Mouse (Mus musculus): Measurements from ENCODE around the gene Ccdc51. TPM values are rescaled to one million over a fixed set of nuclear protein-coding genes. Genes with fewer than 3 reads are reported as not detected.
A peak's percentile ranks its signal among the peaks of the same experiment; 100 is the strongest.

Ccdc51 gene
- polyA plus RNA-seq, 1 experiment from 2014 or later: 11.3 TPM

DNA sequence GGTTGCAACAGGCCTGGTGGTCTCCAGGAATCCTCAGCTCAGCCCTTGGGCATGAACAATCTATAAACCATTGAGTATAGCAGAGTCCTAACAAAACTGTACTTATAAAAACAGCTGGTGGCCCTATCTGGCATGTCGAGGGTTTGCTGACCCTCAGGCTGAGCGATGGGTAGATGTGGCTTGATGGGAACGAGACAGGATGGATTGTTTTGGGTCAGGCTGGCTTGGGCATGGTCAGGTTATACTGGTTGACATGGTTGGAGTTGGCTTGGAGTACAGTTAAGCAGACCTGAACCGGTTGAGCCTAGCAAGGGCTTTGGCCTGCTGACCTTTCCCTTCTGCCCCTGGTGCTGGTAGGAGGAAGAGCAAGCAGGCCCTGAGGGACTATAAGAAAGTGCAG, 28.8 kb downstream of the Ccdc51 start:
- no peak overlapping the region for H3K4me3 ChIP-seq (replicated peaks; ENCODE audit: low read length)
- H3K9ac ChIP-seq: no peak overlapping the region
- no peak for DNase-seq (ENCODE audit: low spot score)
- no peak overlapping the region for H3K27ac ChIP-seq
- H3K27me3 ChIP-seq (ENCODE audit: control insufficient read depth, insufficient read depth, low read length): no peaks in the 10 kb centered on the region
- peaks cover 100% of the 10 kb centered on the region for H3K36me3 ChIP-seq (replicated peaks; ENCODE audit: control insufficient read depth, insufficient read depth)
- no peaks in the 10 kb centered on the region for H3K9me3 ChIP-seq (ENCODE audit: control insufficient read depth, low read length)
- H3K4me2 ChIP-seq (replicated peaks): no peak overlapping the region
- ATAC-seq (ENCODE audit: low FRiP score): no peak
- 92% methylated on average over 4 of the region's 4 CpGs for WGBS
- H3K4me1 ChIP-seq (replicated peaks; ENCODE audit: control insufficient read depth, insufficient read depth, low read length): no peaks in the 10 kb centered on the region

DNA sequence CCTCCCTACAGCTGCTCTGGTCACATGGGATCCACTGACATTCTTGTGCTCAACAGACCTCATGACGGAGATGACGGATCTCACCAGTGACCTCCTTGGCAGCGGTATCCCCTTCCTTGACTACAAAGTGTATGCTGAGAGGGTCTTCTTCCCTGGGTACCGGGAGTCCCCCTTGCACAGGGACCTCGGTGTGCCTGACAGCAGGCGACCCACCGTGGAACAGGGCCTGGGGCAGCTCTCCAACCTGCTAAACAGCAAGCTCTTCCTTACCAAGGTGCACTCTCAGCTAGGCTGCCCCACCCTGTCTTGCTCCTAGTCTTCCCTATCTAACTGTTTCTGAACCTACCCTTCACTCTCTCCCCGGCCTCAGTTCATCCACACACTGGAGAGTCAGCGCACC, 29.3 kb downstream of the Ccdc51 start:
- H3K4me3 ChIP-seq (replicated peaks; ENCODE audit: low read length): no peak overlapping the region
- no peak overlapping the region for H3K4me2 ChIP-seq (replicated peaks)
- H3K9ac ChIP-seq: no peak overlapping the region
- no peaks in the 10 kb centered on the region for H3K27me3 ChIP-seq (ENCODE audit: control insufficient read depth, insufficient read depth, low read length)
- WGBS: 94% methylated on average over 9 of the region's 9 CpGs
- H3K4me1 ChIP-seq (replicated peaks; ENCODE audit: control insufficient read depth, insufficient read depth, low read length): no peaks in the 10 kb centered on the region
- no peaks in the 10 kb centered on the region for H3K9me3 ChIP-seq (ENCODE audit: control insufficient read depth, low read length)
- ATAC-seq (ENCODE audit: low FRiP score) (no peak), DNase-seq (ENCODE audit: low spot score) (no peak)
- H3K36me3 ChIP-seq (replicated peaks; ENCODE audit: control insufficient read depth, insufficient read depth): peaks cover 100% of the 10 kb centered on the region
- no peak overlapping the region for H3K27ac ChIP-seq

DNA sequence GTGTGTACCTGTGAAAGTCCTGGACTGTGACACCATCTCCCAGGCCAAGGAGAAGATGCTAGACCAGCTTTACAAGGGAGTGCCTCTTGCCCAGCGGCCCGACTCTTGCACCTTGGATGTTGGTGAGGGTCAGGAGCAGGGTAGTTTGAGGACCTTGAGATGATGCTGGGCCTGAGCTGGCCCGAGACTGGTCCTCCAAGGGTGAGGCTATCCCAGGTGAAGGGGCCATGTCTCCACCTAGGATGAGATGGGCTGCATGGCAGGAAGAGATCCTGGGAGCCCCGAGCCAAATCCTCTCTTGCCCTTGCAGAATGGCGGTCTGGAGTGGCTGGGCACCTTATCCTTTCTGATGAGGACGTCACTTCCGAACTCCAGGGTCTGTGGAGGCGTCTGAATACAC, 31.0 kb downstream of the Ccdc51 start:
- Histone ChIP-seq H3K27me3 (ENCODE audit: control insufficient read depth, insufficient read depth, low read length) (no peaks in the 10 kb centered on the region), H3K9ac (no peak overlapping the region), H3K4me1 (replicated peaks; ENCODE audit: control insufficient read depth, insufficient read depth, low read length) (no peaks in the 10 kb centered on the region), H3K4me2 (replicated peaks) (no peak overlapping the region), H3K36me3 (replicated peaks; ENCODE audit: control insufficient read depth, insufficient read depth) (peaks cover 100% of the 10 kb centered on the region), H3K27ac (no peak overlapping the region), H3K9me3 (ENCODE audit: control insufficient read depth, low read length) (no peaks in the 10 kb centered on the region), H3K4me3 (replicated peaks; ENCODE audit: low read length) (no peak overlapping the region)
- WGBS: 92% methylated on average over 8 of the region's 8 CpGs
- ATAC-seq (ENCODE audit: low FRiP score): no peak
- no peak for DNase-seq (ENCODE audit: low spot score)

DNA sequence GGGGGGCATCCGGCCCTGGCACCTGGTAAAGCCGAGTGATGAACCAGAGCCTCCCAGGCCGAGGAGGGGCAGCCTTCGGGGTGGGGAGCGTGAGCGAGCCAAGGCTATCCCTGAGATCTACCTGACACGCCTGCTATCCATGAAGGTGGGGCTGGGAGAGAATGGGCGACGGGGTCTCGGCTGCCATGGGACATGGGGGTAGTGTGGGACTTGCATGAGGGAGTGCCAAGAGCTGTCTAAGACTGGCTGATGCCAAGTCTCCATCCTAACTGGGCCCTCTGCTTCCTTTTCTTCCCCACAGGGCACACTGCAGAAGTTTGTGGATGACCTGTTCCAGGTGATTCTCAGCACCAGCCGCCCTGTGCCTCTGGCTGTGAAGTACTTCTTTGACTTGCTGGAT, 32.0 kb downstream of the Ccdc51 start:
- H3K27ac ChIP-seq: no peak overlapping the region
- no peaks in the 10 kb centered on the region for H3K4me1 ChIP-seq (replicated peaks; ENCODE audit: control insufficient read depth, insufficient read depth, low read length)
- no peak for DNase-seq (ENCODE audit: low spot score)
- no peak for ATAC-seq (ENCODE audit: low FRiP score)
- peaks cover 100% of the 10 kb centered on the region for H3K36me3 ChIP-seq (replicated peaks; ENCODE audit: control insufficient read depth, insufficient read depth)
- H3K9ac ChIP-seq: no peak overlapping the region
- no peak overlapping the region for H3K4me2 ChIP-seq (replicated peaks)
- 95% methylated on average over 11 of the region's 11 CpGs for WGBS
- no peak overlapping the region for H3K4me3 ChIP-seq (replicated peaks; ENCODE audit: low read length)
- H3K9me3 ChIP-seq (ENCODE audit: control insufficient read depth, low read length): no peaks in the 10 kb centered on the region
- H3K27me3 ChIP-seq (ENCODE audit: control insufficient read depth, insufficient read depth, low read length): no peaks in the 10 kb centered on the region

DNA sequence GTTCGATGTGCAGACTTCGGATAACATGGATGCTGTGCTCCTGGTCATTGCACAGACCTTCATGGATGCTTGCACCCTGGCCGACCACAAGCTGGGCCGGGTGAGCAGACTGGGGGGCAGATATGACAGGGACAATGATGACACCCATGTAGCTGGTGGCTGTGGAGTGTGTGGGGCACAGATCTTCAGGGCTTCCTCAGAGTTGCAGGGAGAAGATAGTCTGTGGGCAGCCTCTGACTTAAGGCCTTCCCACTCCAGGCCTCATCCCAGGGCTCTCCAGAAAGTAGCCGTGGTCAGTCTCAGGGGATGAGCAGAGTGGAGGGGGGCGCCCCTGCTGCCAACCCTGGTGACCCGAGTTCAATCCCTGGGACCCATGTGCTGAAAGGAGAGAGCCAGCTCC, 32.6 kb downstream of the Ccdc51 start:
- Histone ChIP-seq H3K9ac (no peak overlapping the region), H3K4me2 (replicated peaks) (no peak overlapping the region), H3K36me3 (replicated peaks; ENCODE audit: control insufficient read depth, insufficient read depth) (peaks cover 99% of the 10 kb centered on the region), H3K4me3 (replicated peaks; ENCODE audit: low read length) (no peak overlapping the region), H3K4me1 (replicated peaks; ENCODE audit: control insufficient read depth, insufficient read depth, low read length) (no peaks in the 10 kb centered on the region), H3K9me3 (ENCODE audit: control insufficient read depth, low read length) (no peaks in the 10 kb centered on the region), H3K27me3 (ENCODE audit: control insufficient read depth, insufficient read depth, low read length) (no peaks in the 10 kb centered on the region), H3K27ac (no peak overlapping the region)
- WGBS: 88% methylated on average over 7 of the region's 7 CpGs
- DNase-seq (ENCODE audit: low spot score) (no peak), ATAC-seq (ENCODE audit: low FRiP score) (no peak)

DNA sequence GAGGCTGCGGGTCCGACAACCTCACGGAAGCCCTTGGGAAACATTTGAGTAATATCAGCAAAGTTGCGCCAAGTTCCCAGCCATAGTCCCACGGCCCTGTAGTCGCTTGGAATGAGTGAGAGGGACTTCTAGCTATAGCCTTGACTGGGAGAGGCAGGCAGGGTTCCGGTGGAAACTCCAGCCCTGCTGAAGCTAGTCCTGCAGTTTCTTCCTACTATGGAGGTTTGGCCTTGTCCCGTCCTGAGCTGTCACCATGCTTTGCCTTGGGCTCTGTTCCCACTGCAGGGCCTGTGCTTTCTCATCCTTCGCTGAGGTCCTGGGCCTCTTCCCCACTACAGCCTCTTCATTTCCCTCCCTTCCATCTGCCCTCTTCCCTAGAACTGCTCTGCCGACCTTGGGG, 33.9 kb downstream of the Ccdc51 start:
- Histone ChIP-seq H3K4me1 (replicated peaks; ENCODE audit: control insufficient read depth, insufficient read depth, low read length) (no peaks in the 10 kb centered on the region), H3K9ac (no peak overlapping the region), H3K4me3 (replicated peaks; ENCODE audit: low read length) (no peak overlapping the region), H3K9me3 (ENCODE audit: control insufficient read depth, low read length) (no peaks in the 10 kb centered on the region), H3K27me3 (ENCODE audit: control insufficient read depth, insufficient read depth, low read length) (no peaks in the 10 kb centered on the region), H3K4me2 (replicated peaks) (no peak overlapping the region), H3K27ac (no peak overlapping the region), H3K36me3 (replicated peaks; ENCODE audit: control insufficient read depth, insufficient read depth) (peaks cover 85% of the 10 kb centered on the region)
- ATAC-seq (ENCODE audit: low FRiP score): no peak
- no peak for DNase-seq (ENCODE audit: low spot score)
- WGBS: 94% methylated on average over 10 of the region's 10 CpGs

DNA sequence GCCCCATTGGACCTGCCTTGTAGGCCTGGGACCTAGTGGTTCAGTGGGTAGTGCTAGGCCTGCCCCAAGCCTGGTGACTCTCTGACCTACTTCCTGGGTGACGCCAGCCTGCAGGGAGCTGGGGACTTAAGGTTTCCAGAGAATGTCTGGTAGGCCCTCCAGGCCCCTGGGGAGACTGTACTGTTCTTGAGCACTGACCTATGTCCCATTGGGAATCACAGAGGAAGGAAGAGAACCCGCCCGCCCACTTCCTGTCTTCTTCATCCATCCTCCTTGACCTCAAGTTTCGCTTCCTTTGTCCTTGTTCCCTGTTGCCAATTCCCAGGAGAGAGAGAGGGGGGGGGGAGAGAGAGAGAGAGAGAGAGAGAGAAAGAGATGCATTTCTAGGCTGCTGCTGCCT, 35.8 kb downstream of the Ccdc51 start:
- H3K27ac ChIP-seq: no peak overlapping the region
- no peak overlapping the region for H3K4me3 ChIP-seq (replicated peaks; ENCODE audit: low read length)
- H3K36me3 ChIP-seq (replicated peaks; ENCODE audit: control insufficient read depth, insufficient read depth): peaks cover 66% of the 10 kb centered on the region
- H3K4me1 ChIP-seq (replicated peaks; ENCODE audit: control insufficient read depth, insufficient read depth, low read length): no peaks in the 10 kb centered on the region
- no peaks in the 10 kb centered on the region for H3K9me3 ChIP-seq (ENCODE audit: control insufficient read depth, low read length)
- no peak for DNase-seq (ENCODE audit: low spot score)
- 89% methylated on average over 4 of the region's 4 CpGs for WGBS
- H3K4me2 ChIP-seq (replicated peaks): no peak overlapping the region
- ATAC-seq (ENCODE audit: low FRiP score): no peak
- no peak overlapping the region for H3K9ac ChIP-seq
- H3K27me3 ChIP-seq (ENCODE audit: control insufficient read depth, insufficient read depth, low read length): no peaks in the 10 kb centered on the region

DNA sequence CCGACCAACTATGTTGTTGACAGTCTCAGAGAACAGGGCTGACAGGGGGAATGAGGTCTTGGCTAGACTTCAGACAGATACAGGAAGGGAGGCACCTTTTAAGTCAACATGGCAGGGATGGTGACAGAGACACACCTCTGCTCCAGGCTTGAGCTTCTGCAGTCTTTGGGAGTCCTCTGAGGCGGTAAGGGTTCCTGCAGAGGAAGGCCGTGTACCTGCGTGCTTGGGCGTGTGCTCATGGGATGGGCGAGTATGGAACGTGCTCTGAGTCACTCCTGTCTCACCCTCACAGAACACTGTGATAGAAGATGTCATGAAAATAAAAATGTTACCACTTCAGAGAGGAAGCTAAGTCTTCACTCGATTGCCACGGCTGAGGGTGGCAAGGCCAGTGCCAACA, 37.3 kb downstream of the Ccdc51 start:
- 95% methylated on average over 9 of the region's 9 CpGs for WGBS
- no peaks in the 10 kb centered on the region for H3K4me1 ChIP-seq (replicated peaks; ENCODE audit: control insufficient read depth, insufficient read depth, low read length)
- no peaks in the 10 kb centered on the region for H3K9me3 ChIP-seq (ENCODE audit: control insufficient read depth, low read length)
- no peak overlapping the region for H3K4me3 ChIP-seq (replicated peaks; ENCODE audit: low read length)
- no peak overlapping the region for H3K27ac ChIP-seq
- ATAC-seq (ENCODE audit: low FRiP score) (no peak), DNase-seq (ENCODE audit: low spot score) (no peak)
- H3K36me3 ChIP-seq (replicated peaks; ENCODE audit: control insufficient read depth, insufficient read depth): peaks cover 52% of the 10 kb centered on the region
- H3K27me3 ChIP-seq (ENCODE audit: control insufficient read depth, insufficient read depth, low read length): no peaks in the 10 kb centered on the region
- no peak overlapping the region for H3K9ac ChIP-seq
- no peak overlapping the region for H3K4me2 ChIP-seq (replicated peaks)

DNA sequence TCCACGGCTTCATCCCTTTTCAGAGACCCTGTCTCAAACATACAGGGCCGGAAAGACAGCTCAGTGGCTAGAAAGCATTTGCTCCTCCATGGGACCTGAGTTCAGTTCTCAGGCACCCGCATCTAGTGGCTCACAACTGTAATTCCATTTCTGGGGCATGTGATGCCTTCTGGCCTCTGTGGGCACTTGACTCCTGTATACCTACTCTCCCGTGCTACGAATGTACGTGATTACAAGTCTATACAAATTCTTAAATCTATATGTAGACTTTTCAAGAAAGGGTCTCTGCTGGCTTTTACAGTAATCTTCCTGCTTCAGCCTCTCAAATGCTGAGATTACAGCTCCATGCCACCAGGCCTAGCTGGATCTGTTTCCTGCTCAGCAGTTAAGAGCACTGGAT, 38.7 kb downstream of the Ccdc51 start:
- ATAC-seq (ENCODE audit: low FRiP score): no peak
- H3K4me2 ChIP-seq (replicated peaks): no peak overlapping the region
- WGBS: 90% methylated on average over 6 of the region's 6 CpGs

DNA sequence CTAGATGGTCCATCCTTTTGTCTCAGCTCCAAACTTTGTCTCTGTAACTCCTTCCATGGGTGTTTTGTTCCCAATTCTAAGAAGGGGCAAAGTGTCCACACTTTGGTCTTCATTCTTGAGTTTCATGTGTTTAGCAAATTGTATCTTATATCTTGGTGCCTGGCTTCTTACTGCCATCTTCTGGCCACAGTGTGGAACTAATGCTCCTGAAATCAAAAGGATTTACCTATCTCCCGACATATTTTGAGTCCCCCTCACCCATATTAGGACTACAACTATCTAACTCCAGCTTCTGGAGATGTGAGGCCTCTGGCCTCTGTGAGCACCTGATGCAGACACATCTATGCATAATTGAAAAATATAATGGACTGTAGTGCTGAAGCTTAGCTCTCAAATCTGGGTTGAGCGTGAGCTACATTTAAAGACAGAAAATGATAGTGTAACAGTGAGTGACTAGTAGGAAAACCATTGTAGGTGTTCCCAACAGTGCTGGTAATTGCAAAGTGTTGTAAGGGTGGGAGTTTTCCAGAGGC, 40.3 kb downstream of the Ccdc51 start:
- no peak for ATAC-seq (ENCODE audit: low FRiP score)

More for the DNA sequence above, 38.7 kb downstream of the Ccdc51 start:
- H3K27me3 ChIP-seq (ENCODE audit: control insufficient read depth, insufficient read depth, low read length): no peaks in the 10 kb centered on the region
- no peaks in the 10 kb centered on the region for H3K4me1 ChIP-seq (replicated peaks; ENCODE audit: control insufficient read depth, insufficient read depth, low read length)
- no peak overlapping the region for H3K4me3 ChIP-seq (replicated peaks; ENCODE audit: low read length)
- H3K27ac ChIP-seq: no peak overlapping the region
- no peaks in the 10 kb centered on the region for H3K9me3 ChIP-seq (ENCODE audit: control insufficient read depth, low read length)
- H3K36me3 ChIP-seq (replicated peaks; ENCODE audit: control insufficient read depth, insufficient read depth): peaks cover 38% of the 10 kb centered on the region
- no peak overlapping the region for H3K9ac ChIP-seq
- no peak for DNase-seq (ENCODE audit: low spot score)

More for the DNA sequence above, 40.3 kb downstream of the Ccdc51 start:
- no peak overlapping the region for H3K4me3 ChIP-seq (replicated peaks; ENCODE audit: low read length)
- H3K36me3 ChIP-seq (replicated peaks; ENCODE audit: control insufficient read depth, insufficient read depth): peaks cover 21% of the 10 kb centered on the region
- H3K27me3 ChIP-seq (ENCODE audit: control insufficient read depth, insufficient read depth, low read length): no peaks in the 10 kb centered on the region
- H3K9ac ChIP-seq: no peak overlapping the region
- DNase-seq (ENCODE audit: low spot score): peak; percentile 65
- no peaks in the 10 kb centered on the region for H3K9me3 ChIP-seq (ENCODE audit: control insufficient read depth, low read length)
- H3K4me2 ChIP-seq (replicated peaks): no peak overlapping the region
- H3K4me1 ChIP-seq (replicated peaks; ENCODE audit: control insufficient read depth, insufficient read depth, low read length): no peaks in the 10 kb centered on the region
- WGBS: 48% methylated on average over 2 of the region's 2 CpGs
- H3K27ac ChIP-seq: no peak overlapping the region

All from hindbrain, embryonic 14.5 days (tissue).